Mouse (Mus musculus): ENCODE results near the gene Acot12.
"Not testable (repeated sequence)": the region's sequence is repeated elsewhere in the genome, so short reads cannot be mapped to it uniquely, and the experiment has no call there.

Acot12 gene

DNA sequence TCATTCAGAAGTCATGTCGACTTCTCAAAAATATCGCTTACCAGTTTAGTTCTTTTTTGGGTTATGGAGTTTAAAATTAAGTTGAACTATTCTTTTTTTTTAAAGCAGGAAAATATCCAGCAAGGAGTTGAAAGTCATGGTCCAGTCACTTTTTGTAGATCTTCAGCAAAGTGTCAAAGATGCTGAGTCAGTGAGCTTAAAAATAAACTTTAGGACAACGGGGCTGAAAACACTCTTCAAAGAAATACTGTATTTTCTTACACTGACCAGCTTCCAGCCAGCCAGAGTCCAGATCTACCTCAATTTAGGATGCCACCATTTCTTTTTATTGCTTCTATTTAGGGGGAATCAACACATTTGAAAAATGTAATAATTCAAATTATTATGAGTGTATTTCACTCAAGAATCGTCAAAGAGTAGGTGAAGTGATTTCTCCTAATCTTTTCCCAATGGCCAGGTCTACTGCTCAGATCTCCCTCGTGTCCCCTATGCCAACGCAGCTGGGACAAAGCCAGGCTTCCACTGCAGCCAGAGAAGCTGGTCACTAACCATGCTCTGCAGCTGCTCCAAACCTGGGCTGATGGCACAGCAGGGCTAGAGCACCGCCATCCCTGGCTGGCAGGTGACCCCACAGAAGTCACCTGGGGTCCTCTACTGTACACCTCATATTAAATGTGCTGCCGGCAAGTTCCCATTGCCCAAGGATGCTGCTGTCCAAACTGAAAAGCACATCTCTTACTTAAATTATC is 19.2 kb downstream of the Acot12 start:
- no peak for DNase-seq (ENCODE audit: low read depth)

DNA sequence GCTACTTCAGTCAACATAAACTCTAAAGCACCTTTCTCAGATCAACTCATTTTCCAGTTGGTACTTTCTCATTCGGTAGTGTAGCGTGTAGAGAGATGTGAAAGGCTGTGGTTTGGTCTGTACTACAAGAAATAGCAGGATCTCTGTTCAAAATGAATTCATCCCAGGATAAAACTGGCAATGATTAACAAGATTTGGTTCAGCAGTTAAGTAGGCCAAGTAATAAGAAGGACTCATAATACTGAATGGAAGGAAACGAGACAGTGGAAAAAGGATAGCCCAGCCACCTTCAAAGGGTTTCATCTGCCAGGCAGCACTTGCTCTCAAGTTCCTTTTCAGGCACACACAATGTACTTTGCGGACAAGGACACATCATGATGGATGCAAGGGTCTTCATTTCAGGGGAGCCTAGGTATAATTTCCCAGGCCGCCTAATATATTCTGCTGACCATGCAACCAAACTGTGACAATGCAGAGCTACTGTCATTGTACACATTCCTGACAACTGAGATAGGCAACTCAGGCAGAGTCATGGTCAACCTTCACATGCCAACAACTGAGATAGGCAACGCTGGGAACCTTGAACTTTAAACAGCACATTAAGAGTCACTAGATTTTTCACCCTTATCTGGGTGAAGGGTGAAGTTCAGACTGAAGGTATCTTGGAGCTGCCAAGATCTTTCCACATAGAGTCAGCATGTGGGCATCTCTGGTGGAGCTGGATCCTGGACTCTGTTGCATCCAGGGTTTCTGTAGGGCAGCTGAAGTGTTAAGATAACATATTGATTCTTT is 20.5 kb downstream of the Acot12 start:
- DNase-seq (ENCODE audit: low read depth) = no peak

- DNase-seq (ENCODE audit: low read depth) = not testable (repeated sequence)
Measured at GRCm38 (mm10) chr13:91763654-91764053, 22.3 kb downstream of the Acot12 start.

DNA sequence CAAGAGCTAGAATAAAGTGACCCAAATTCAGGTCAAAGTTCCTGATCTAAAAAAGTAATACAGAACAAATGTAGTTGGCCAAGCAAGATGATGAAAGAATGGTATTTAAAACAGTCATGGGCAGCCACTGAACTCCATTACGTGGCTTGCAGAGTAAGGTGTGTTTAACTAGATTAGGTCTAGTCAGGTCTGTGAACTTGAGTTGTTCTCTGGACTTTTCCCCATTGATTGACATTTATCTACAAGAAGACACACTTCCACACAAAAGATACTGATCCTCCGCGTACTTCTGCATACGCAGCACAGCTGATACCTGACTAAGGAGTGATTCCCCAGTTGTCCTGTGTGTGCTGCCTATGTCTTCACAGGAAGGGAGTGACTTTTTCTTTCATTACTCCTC is 24.3 kb downstream of the Acot12 start:
- no peak for DNase-seq (ENCODE audit: low read depth)

GRCm38 (mm10) chr13:91768683-91769651 is 27.7 kb downstream of the Acot12 start:
- no peak for DNase-seq (ENCODE audit: low read depth)

GRCm38 (mm10) chr13:91778092-91778491 is 36.8 kb downstream of the Acot12 start:
- no peak for DNase-seq (ENCODE audit: low read depth)

- no peak for DNase-seq (ENCODE audit: low read depth)
Measured at GRCm38 (mm10) chr13:91779892-91780291, 38.6 kb downstream of the Acot12 start.

DNA sequence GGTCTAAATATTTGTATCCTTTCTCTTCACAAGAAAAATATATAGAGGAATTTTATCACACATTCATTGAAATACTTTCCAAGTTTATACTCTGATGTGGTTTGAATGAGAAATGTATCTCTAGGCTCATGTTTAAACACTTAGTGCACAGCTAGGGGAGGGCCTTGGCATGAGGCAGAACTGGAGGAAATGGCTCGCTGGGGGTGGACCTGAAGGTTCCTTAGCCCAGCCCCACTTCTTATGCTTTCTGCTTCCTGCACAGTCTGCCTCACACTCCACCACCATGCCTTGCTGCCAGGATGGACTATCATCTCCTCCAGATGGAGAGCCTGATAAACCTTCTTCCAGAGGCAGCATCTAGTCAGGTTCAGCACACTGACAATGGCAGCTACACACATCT is 50.7 kb downstream of the Acot12 start:
- no peak for DNase-seq (ENCODE audit: low read depth)

- DNase-seq (ENCODE audit: low read depth) = no peak
Measured at GRCm38 (mm10) chr13:91794926-91795436, 53.7 kb downstream of the Acot12 start.

GRCm38 (mm10) chr13:91795593-91795992 is 54.3 kb downstream of the Acot12 start:
- no peak for DNase-seq (ENCODE audit: low read depth)

- no peak for DNase-seq (ENCODE audit: low read depth)
Measured at GRCm38 (mm10) chr13:91796003-91796402, 54.7 kb downstream of the Acot12 start.

DNA sequence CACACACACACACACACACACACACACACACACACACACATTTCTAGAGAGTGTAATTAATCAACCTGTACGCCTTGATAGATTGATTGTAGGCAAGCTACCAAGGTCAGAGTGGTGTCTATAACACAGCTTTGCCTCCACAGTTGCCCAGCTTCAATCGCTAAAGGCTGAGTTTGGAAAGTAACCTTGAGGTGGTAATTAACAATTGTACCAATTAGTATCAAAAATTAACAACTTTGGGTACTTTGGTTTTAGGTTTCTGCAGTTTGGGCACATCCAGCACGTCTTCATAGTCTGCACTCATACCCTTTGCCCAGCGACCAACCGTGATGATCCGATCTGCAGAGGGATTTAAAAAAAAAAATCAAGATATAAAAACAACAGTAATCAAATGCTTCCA is 55.6 kb downstream of the Acot12 start:
- DNase-seq (ENCODE audit: low read depth) = no peak

GRCm38 (mm10) chr13:91797442-91797841 is 56.1 kb downstream of the Acot12 start:
- no peak for DNase-seq (ENCODE audit: low read depth)

DNA sequence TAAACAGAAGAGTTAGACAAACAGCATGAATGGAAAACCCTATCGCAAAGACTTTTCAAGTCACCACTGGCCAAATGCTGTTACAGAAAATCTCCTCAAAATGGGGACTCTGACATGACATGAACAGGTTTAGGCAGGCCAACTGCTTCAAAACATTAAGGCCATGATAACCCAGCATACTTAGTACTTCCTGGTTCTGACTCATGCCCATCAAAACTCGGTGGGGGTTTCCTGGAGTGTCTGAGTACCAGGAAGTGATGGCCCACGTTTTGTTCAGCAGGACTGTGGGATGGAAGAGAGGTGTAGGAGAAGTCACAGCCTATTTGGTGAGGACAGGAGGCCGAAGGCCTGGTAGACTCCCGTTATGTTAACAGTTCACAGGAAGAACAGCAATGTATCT is 60.4 kb downstream of the Acot12 start:
- DNase-seq (ENCODE audit: low read depth) = no peak

- peak; percentile 86 for DNase-seq (ENCODE audit: low read depth)
Measured at GRCm38 (mm10) chr13:91807155-91807839, 66.0 kb downstream of the Acot12 start, which contains the start of gene Zcchc9. TSS of gene Zcchc9 (minus strand) at chr13:91807705.

- peak; percentile 17 for DNase-seq (ENCODE audit: low read depth)
Measured at GRCm38 (mm10) chr13:91807874-91808575, 66.7 kb downstream of the Acot12 start.

DNA sequence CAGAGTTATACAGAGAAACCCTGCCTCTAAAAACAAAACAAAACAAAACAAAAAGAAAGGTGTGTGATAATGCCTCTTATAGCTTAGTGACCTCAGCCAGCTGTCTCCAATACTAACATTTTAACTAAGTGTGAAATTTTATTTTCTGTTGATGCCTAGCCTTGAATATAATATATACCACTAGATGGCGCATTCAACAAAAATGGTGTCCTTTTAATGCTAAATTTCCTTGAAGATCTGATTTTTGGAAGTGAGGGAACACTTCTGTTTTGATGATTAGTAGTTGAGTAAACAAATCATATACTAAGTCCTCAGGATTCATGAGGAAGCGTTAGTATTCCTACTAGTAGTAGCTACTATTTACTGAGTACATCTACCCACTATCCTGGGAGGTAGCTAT is 68.2 kb downstream of the Acot12 start:
- peak; percentile 33 for DNase-seq (ENCODE audit: low read depth)

- DNase-seq (ENCODE audit: low read depth) = no peak
Measured at GRCm38 (mm10) chr13:91814670-91815069, 73.4 kb downstream of the Acot12 start.

DNA sequence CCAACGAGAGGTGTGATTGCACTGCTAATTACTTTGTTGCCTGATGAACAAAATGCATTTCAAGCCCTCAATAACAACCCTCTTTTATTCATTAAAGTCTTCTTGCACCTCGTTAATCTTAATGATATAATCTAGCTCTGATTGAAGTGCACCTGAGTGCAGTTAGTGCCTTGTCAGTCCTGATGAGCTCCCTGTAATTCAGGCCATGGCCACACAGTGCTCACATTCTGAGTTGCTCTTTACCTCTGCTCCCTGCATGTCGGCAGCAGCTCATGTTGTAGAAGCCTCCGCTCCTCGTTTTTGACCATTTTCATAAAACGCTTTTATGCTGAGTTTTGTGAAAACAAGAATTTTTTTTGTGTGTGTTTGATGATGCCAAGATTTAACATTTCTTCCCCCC is 82.4 kb downstream of the Acot12 start:
- DNase-seq (ENCODE audit: low read depth) = no peak

- DNase-seq (ENCODE audit: low read depth) = no peak
Measured at GRCm38 (mm10) chr13:91824845-91825550, 83.7 kb downstream of the Acot12 start.
